Mouse (Mus musculus) T-helper 2 cell (primary cell): Measurements from ENCODE around the gene Upp2.

ENCODE experiments used
- in situ Hi-C: fragments of 300-600 bp; cut with MboI, MseI; formaldehyde crosslinking; loops from one replicate; pipeline ENCODE4 v1.15.1; 2025; ENCODE audit warnings: high pct_unique_total_duplicates

The Upp2 gene

GRCm38 (mm10) chr2:58567066-58567810 lies at the start of gene Upp2, which contains the start of gene Acvr1:
Gene Upp2, plus strand, starts transcription at chr2:58567298.
Gene Acvr1, minus strand, starts transcription at chr2:58567157.
- in situ Hi-C loops, result no loop called here

GRCm38 (mm10) chr2:58518517-58518916 lies 48.6 kb upstream of the Upp2 start:
- in situ Hi-C loops, result no loop called here

GRCm38 (mm10) chr2:58520727-58521126 lies 46.4 kb upstream of the Upp2 start:
- in situ Hi-C loops, result no loop called here

GRCm38 (mm10) chr2:58521621-58522020 lies 45.5 kb upstream of the Upp2 start:
- in situ Hi-C loops, result no loop called here

- in situ Hi-C loops, result no loop called here
Measured at GRCm38 (mm10) chr2:58523097-58523496, 44.0 kb upstream of the Upp2 start.

- in situ Hi-C loops, result no loop called here
Measured at GRCm38 (mm10) chr2:58523894-58524293, 43.2 kb upstream of the Upp2 start.

GRCm38 (mm10) chr2:58524356-58524755 lies 42.7 kb upstream of the Upp2 start:
- in situ Hi-C loops, result no loop called here

GRCm38 (mm10) chr2:58527786-58528185 lies 39.3 kb upstream of the Upp2 start:
- in situ Hi-C loops, result no loop called here

- in situ Hi-C loops, result no loop called here
Measured at GRCm38 (mm10) chr2:58529384-58529783, 37.7 kb upstream of the Upp2 start.

GRCm38 (mm10) chr2:58529860-58530440 lies 37.1 kb upstream of the Upp2 start:
- in situ Hi-C loops, result no loop called here

- in situ Hi-C loops, result no loop called here
Measured at GRCm38 (mm10) chr2:58530521-58530920, 36.6 kb upstream of the Upp2 start.

GRCm38 (mm10) chr2:58532260-58532850 lies 34.7 kb upstream of the Upp2 start:
- in situ Hi-C loops, result no loop called here

GRCm38 (mm10) chr2:58533521-58534001 lies 33.5 kb upstream of the Upp2 start:
- in situ Hi-C loops, result no loop called here

GRCm38 (mm10) chr2:58534379-58534778 lies 32.7 kb upstream of the Upp2 start:
- in situ Hi-C loops, result no loop called here

GRCm38 (mm10) chr2:58535233-58535632 lies 31.9 kb upstream of the Upp2 start:
- in situ Hi-C loops, result no loop called here

- in situ Hi-C loops, result no loop called here
Measured at GRCm38 (mm10) chr2:58536796-58537195, 30.3 kb upstream of the Upp2 start.

GRCm38 (mm10) chr2:58538196-58538595 lies 28.9 kb upstream of the Upp2 start:
- in situ Hi-C loops, result no loop called here

GRCm38 (mm10) chr2:58543252-58543651 lies 23.8 kb upstream of the Upp2 start:
- in situ Hi-C loops, result no loop called here

GRCm38 (mm10) chr2:58544368-58544767 lies 22.7 kb upstream of the Upp2 start:
- in situ Hi-C loops, result no loop called here

- in situ Hi-C loops, result no loop called here
Measured at GRCm38 (mm10) chr2:58546264-58546663, 20.8 kb upstream of the Upp2 start.

GRCm38 (mm10) chr2:58548943-58549342 lies 18.2 kb upstream of the Upp2 start:
- in situ Hi-C loops, result no loop called here

GRCm38 (mm10) chr2:58549960-58550359 lies 17.1 kb upstream of the Upp2 start:
- in situ Hi-C loops, result loop anchor here (10.0 kb wide), 1 partner anchor 1365 kb away; no protein-coding TSS in a partner anchor

GRCm38 (mm10) chr2:58550488-58550887 lies 16.6 kb upstream of the Upp2 start:
- in situ Hi-C loops, result loop anchor here (10.0 kb wide), 1 partner anchor 1366 kb away; no protein-coding TSS in a partner anchor
